Mouse (Mus musculus): Measurements from ENCODE around the gene Igf2r. TPM values are rescaled to one million over a fixed set of nuclear protein-coding genes. Genes with fewer than 3 reads are reported as not detected.
A peak's percentile ranks its signal among the peaks of the same experiment; 100 is the strongest.

Igf2r gene
- polyA plus RNA-seq, 1 experiment from 2014 or later = 11.5 TPM

DNA sequence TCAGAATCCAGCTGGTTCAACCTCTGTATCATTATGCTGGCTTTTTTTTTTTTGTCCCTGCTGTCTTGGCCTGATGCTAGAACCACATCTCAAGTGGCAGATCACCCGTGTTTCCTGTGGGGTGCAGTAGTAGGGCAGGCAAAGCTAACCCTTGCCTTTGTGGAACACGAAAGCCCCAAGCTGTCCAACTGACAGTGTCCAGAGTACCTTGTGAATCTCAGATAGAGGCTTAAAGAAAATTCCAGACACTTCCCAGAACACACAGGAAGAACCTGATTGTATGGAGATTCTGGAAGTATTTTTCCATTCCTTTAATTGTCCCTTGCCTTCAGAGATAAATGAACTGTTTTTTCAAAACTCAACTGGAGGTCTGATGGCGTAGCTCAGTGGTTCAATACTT is 4.5 kb upstream of the Igf2r start:
- no peak overlapping the region for H3K4me3 ChIP-seq
- H3K4me2 ChIP-seq = no peak overlapping the region
- peaks cover 9% of the 10 kb centered on the region; the same call in 1 of the 2 replicates for H3K4me1 ChIP-seq (replicated peaks)
- 77% methylated on average over 3 of the region's 3 CpGs for WGBS
- H3K9ac ChIP-seq = no peak overlapping the region
- no peaks in the 10 kb centered on the region for H3K27me3 ChIP-seq
- H3K27ac ChIP-seq (replicated peaks) = no peak overlapping the region
- no peak for ATAC-seq (ENCODE audit: low read depth)
- no peaks in the 10 kb centered on the region for H3K36me3 ChIP-seq
- H3K9me3 ChIP-seq = no peaks in the 10 kb centered on the region

DNA sequence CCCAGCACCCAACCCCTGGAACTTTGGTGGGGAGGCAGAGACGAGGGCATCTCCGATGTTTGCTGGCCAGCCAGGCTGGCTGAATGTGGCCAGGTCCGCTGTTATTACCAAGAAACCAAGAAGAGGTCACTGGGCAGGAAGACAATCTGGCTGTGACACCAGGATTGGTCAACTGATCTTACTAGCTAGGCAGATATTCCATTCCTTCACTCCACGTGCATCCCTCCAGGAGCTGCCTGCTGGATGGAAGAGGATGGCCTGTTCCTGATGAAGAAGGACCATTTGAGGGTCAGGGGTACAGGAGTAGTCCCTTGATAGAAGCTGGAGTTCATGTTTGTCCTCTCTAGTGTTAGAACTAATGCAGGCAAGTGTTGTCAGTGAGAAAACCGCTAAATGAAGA is 1.0 kb upstream of the Igf2r start:
- no peak for ATAC-seq (ENCODE audit: low read depth)
- H3K9me3 ChIP-seq = no peaks in the 10 kb centered on the region
- no peaks in the 10 kb centered on the region for H3K27me3 ChIP-seq
- no peak overlapping the region for H3K9ac ChIP-seq
- H3K4me2 ChIP-seq = no peak overlapping the region
- no peak overlapping the region for H3K4me3 ChIP-seq
- WGBS = 86% methylated on average over 5 of the region's 5 CpGs
- no peak overlapping the region for H3K27ac ChIP-seq (replicated peaks)
- H3K36me3 ChIP-seq = no peaks in the 10 kb centered on the region
- H3K4me1 ChIP-seq (replicated peaks) = peaks cover 43% of the 10 kb centered on the region

DNA sequence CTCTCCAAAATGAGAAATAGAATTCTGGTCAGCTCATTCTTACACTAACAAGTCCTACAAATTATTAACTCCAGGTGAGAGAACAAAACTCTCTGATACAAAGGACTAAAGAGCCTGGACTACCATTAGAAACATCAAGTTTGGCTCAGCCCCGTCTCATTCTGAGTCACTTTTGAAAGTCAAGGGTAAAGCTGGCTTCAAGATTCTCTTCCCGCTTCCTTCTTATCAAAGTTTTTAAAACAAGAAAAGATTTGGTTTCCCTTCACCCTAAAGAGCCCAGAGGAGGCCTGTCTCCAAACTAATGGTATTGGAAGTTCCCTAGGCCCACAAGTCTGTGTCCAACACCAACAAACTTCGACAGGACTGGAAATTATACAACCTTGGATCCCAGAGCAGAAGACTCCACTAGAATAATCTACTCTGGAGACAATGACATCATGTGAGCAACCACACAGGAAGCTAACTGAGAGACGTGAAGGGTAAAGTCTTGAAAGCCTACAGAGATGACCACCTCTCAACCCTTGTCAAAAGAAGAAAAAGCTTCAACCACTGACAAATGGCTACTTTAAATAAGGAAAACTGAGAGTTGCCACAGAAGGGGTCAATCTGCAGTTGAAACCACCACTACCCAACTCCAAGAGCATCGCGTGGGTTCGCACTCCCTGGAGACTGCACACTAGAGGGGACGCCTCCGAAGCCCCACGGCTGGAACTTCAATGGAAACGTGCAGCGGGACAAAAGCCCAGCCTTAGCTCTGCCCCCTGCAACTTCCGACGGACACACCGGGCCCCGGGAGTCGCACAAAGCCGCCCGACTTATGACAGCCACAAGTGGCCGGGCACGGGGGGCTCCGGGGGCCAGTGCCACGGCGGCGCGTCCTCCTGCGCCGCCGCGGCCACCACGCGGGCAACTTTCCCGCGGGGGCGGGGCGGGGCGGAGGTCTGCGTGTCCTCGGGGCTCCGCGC is 767 bp downstream of the Igf2r start:
- Histone ChIP-seq H3K4me1 (replicated peaks) (peaks cover 43% of the 10 kb centered on the region), H3K27me3 (no peaks in the 10 kb centered on the region), H3K27ac (replicated peaks) (peak overlapping the region; percentile 83), H3K4me3 (peak overlapping the region; percentile 86), H3K9me3 (no peaks in the 10 kb centered on the region), H3K4me2 (peak overlapping the region; percentile 75), H3K36me3 (peaks cover 3% of the 10 kb centered on the region; the same call in 1 of the 2 replicates), H3K9ac (peak overlapping the region; percentile 87)
- peak; percentile 33 for ATAC-seq (ENCODE audit: low read depth)
- WGBS = 11% methylated on average over 41 of the region's 41 CpGs

DNA sequence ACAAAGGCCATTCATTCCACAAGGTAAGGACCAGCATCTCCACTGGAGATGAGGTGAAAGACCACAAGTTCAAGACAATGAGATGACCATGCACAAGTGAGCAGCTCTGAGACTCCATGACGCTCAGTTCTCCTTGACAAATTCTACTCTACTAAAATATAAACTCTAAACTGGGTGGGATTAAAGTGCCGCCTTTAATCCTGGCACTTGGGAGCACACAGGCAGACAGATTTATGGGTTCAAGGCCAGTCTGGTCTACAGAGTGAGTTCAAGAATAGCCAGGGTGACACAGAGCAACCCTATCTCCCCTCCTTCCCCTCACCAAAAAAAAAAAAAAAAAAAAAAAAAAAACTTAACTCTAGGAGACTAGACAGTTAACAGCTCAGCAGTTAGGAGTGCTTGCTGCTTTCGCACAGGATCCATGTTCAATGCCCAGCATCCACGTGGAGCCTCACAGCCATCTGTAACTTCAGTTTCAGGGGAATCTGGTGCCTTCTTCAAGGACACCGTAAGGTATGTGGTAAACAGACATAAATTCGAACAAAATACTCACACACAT is 2.1 kb downstream of the Igf2r start:
- WGBS = 90% methylated on average over 6 of the region's 6 CpGs
- H3K9ac ChIP-seq = peak overlapping the region; percentile 87; the same call in 1 of the 2 replicates

DNA sequence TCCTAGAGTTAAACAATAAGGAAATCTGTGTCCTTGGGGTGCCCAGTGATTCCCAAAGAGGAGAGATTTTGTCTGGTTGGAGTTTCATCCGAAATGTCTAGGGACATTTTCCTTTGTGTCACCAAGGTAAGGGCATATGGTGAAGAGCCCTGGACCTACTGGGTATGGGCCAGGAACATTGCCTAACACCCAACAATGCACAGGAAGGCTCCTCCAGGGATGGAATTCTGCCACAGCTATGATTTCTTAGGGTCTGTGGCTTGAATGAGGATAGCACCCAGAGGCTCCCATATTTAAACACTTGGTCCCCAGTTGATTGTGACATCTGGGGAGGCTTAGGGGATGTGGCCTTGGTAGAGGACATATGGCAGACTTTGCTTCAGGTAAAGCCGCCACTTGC is 6.1 kb downstream of the Igf2r start:
- Histone ChIP-seq H3K4me1 (replicated peaks) (peaks cover 46% of the 10 kb centered on the region), H3K36me3 (peaks cover 3% of the 10 kb centered on the region; the same call in 1 of the 2 replicates), H3K4me2 (no peak overlapping the region), H3K4me3 (no peak overlapping the region), H3K27ac (replicated peaks) (no peak overlapping the region), H3K27me3 (no peaks in the 10 kb centered on the region), H3K9me3 (no peaks in the 10 kb centered on the region), H3K9ac (no peak overlapping the region)
- 95% methylated on average over 2 of the region's 2 CpGs for WGBS
- no peak for ATAC-seq (ENCODE audit: low read depth)

More for the DNA sequence above, 2.1 kb downstream of the Igf2r start:
- peak overlapping the region; percentile 86; the same call in 1 of the 2 replicates for H3K4me3 ChIP-seq
- H3K4me2 ChIP-seq = peak overlapping the region; percentile 75
- peaks cover 3% of the 10 kb centered on the region; the same call in 1 of the 2 replicates for H3K36me3 ChIP-seq
- no peaks in the 10 kb centered on the region for H3K27me3 ChIP-seq
- peaks cover 43% of the 10 kb centered on the region for H3K4me1 ChIP-seq (replicated peaks)
- no peaks in the 10 kb centered on the region for H3K9me3 ChIP-seq
- no peak overlapping the region for H3K27ac ChIP-seq (replicated peaks)
- ATAC-seq (ENCODE audit: low read depth) = no peak

DNA sequence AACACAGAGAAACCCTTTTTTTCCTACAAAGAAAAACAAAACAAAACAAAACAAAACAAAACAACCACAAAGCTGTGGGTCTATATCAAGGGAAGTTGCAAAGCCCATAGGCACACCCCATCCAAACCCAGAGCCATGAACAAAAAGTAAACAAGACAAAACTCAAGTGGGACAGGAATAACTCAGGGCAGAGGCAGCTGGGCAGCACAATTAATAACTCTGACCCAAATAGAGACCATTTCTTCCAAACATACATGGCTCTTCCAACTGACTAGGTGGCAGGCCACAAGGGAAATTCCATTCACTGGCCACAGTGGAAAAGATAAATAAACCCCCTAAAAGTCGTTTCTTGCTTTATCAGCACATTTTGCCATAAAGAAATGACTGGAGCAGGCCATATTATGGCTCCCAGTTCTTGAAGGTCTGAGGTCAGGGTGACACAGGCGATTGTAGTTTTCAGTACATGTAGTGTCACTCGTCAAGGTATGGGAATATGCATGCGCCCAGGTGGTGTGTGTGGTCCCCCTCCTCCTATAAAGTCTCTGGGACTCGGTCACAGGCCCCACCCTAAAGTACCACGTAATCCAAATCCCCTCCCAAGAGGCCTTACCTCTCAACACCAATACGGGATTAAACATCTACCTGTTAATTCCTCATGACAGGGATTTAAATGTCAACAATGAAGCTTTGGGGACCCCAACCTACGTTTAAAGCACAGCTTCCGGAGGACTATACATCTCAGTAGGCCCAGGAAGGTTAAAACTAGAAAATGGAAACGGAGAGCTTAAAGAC is 8.9 kb downstream of the Igf2r start:
- H3K9ac ChIP-seq = no peak overlapping the region
- H3K36me3 ChIP-seq = peaks cover 3% of the 10 kb centered on the region; the same call in 1 of the 2 replicates
- WGBS = 85% methylated on average over 10 of the region's 10 CpGs
- peaks cover 27% of the 10 kb centered on the region for H3K4me1 ChIP-seq (replicated peaks)
- no peak for ATAC-seq (ENCODE audit: low read depth)
- H3K9me3 ChIP-seq = no peaks in the 10 kb centered on the region
- H3K4me3 ChIP-seq = no peak overlapping the region
- H3K4me2 ChIP-seq = no peak overlapping the region
- no peaks in the 10 kb centered on the region for H3K27me3 ChIP-seq
- no peak overlapping the region for H3K27ac ChIP-seq (replicated peaks)

DNA sequence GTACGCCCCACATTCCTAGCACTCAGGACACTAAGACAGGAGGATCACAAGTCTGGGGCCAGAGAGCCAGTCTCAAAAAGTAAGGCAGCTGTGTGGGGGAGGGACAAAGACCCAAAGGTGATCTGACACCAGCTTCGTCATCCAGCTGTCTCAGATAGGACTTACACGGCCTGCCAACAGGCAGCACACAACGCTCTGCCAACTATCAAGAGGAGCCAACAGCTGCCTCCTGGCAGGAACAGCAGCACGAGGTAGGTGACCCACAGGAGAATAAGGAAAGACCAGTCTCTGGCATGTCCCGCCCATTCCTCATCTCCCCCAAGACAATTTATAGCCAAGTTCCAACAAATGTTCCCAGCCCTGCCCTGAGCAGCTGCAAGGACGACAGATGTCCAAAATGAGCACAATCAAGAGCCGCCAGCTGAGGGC is 9.8 kb downstream of the Igf2r start:
- Histone ChIP-seq H3K27ac (replicated peaks) (0 out of 2 replicates have a peak overlapping the region, but pooled peaks have one; percentile 33), H3K27me3 (no peaks in the 10 kb centered on the region), H3K9ac (no peak overlapping the region), H3K4me3 (no peak overlapping the region), H3K4me1 (replicated peaks) (peaks cover 35% of the 10 kb centered on the region), H3K9me3 (no peaks in the 10 kb centered on the region), H3K4me2 (no peak overlapping the region), H3K36me3 (no peaks in the 10 kb centered on the region; the same call in 1 of the 2 replicates)
- ATAC-seq (ENCODE audit: low read depth) = no peak
- WGBS = 51% methylated on average over 8 of the region's 8 CpGs

DNA sequence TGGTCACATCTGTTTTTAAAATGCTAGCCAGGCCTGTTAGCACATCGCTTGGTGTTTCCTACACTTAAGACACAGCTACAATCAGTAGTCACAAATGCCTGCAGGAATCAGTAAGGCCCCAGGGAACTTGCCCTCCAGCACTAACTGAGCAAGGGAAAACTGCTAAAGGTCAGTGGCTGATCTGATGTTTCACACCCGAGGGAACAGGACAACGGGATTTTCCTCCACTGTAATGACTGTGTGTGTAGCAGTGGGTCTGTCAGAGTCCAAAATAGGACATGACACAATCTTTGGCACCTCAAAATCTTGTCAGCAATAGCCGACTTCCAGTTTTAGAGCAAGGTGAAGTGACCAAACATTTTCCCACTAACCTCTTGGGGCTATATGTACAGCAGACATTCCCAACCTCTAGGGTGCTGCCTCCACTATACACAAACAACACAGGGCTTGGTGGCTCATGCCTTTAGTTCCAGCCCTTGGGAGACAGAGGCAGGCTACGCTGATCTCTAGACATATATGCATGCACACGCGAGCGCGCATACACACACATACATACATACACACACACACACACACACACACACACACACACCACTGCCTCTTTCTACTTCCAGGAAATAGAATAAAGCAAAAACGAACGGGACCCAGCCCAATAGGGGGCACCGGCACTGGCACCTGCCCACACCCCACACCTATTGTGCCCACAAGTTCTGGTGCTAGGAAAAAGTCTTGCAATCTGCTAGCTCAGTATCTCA is 10.6 kb downstream of the Igf2r start:
- peaks cover 39% of the 10 kb centered on the region for H3K4me1 ChIP-seq (replicated peaks)
- no peaks in the 10 kb centered on the region for H3K9me3 ChIP-seq
- ATAC-seq (ENCODE audit: low read depth) = no peak
- H3K4me3 ChIP-seq = no peak overlapping the region
- H3K9ac ChIP-seq = no peak overlapping the region
- no peak overlapping the region for H3K4me2 ChIP-seq
- H3K36me3 ChIP-seq = no peaks in the 10 kb centered on the region
- H3K27ac ChIP-seq (replicated peaks) = 0 out of 2 replicates have a peak overlapping the region, but pooled peaks have one; percentile 33
- H3K27me3 ChIP-seq = no peaks in the 10 kb centered on the region
- 85% methylated on average over 12 of the region's 12 CpGs for WGBS

DNA sequence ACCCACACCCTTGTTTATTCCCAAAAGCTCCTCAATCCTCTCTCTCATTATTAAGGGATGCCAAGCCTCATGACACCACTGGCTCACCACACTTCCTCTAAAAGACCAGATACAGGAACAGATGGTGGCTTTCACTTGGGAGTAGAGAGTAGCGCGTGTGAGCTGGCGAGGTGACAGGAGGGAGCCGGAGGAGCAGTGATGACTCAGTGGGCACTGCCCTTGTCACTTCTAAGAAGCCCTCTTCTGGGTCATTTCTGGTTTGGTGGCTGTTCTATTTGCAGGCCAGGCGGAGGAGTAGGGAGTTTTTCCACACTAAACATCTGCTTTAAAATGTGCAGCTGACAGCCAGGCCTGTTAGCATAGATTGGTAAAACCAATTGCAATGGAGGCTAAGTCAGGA is 11.5 kb downstream of the Igf2r start:
- 67% methylated on average over 5 of the region's 5 CpGs for WGBS
- H3K9ac ChIP-seq = no peak overlapping the region
- no peaks in the 10 kb centered on the region for H3K27me3 ChIP-seq
- peaks cover 39% of the 10 kb centered on the region for H3K4me1 ChIP-seq (replicated peaks)
- no peak overlapping the region for H3K4me3 ChIP-seq
- 0 out of 2 replicates have a peak, but pooled peaks have one; percentile 37 for ATAC-seq (ENCODE audit: low read depth)
- no peaks in the 10 kb centered on the region for H3K36me3 ChIP-seq
- H3K9me3 ChIP-seq = no peaks in the 10 kb centered on the region
- no peak overlapping the region for H3K27ac ChIP-seq (replicated peaks)
- no peak overlapping the region for H3K4me2 ChIP-seq

DNA sequence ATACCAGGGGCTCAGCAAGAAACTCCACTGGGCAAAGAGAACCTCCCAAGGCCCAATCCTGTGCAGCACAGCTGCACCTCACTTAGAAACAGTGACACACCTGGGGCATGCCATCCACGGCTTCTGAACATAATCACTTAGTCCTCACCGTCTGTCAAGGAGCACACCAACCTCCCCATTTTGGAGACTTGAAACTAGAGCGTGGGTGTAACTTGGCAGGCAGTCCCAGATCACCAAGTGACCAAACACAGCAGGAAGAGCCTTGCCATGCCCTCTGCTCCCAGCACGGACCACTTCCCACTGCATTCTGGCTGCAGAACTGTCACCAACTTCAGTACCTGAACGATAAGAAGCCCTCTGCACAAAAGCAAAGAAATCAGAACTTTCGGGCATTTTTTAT is 12.3 kb downstream of the Igf2r start:
- no peak for ATAC-seq (ENCODE audit: low read depth)
- H3K9me3 ChIP-seq = no peaks in the 10 kb centered on the region
- no peak overlapping the region for H3K9ac ChIP-seq
- H3K4me3 ChIP-seq = no peak overlapping the region
- WGBS = 94% methylated on average over 6 of the region's 6 CpGs
- H3K27ac ChIP-seq (replicated peaks) = no peak overlapping the region
- H3K36me3 ChIP-seq = no peaks in the 10 kb centered on the region
- H3K4me2 ChIP-seq = no peak overlapping the region
- no peaks in the 10 kb centered on the region for H3K27me3 ChIP-seq
- peaks cover 44% of the 10 kb centered on the region for H3K4me1 ChIP-seq (replicated peaks)

DNA sequence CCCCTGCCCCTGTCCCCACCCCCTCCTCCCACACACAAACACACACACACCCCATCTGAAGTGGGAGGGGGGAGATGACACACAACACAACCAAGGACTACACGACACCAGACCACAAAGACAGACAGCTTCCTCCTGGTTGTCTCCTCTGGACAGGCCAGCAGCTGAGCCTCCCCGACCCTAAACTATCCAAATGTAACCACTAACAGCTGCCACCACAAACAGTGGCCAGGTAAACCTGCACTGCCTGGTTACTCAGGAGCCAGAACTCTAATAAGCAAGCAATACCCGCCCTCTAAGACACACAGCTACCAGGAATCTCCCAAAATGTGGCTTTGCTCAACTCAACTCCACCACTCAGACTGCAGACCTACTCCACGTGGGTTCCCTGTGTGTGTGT is 13.5 kb downstream of the Igf2r start:
- Histone ChIP-seq H3K4me2 (no peak overlapping the region), H3K9me3 (no peaks in the 10 kb centered on the region), H3K4me3 (no peak overlapping the region), H3K9ac (no peak overlapping the region), H3K27me3 (no peaks in the 10 kb centered on the region), H3K27ac (replicated peaks) (no peak overlapping the region), H3K36me3 (no peaks in the 10 kb centered on the region), H3K4me1 (replicated peaks) (peaks cover 56% of the 10 kb centered on the region)
- WGBS = 78% methylated on average over 4 of the region's 4 CpGs
- no peak for ATAC-seq (ENCODE audit: low read depth)
